Mouse (Mus musculus) stomach, postnatal 0 days (tissue): ENCODE measurements at regions not wholly inside any gene's neighbourhood (a gene's known extent, or its start where the extent isn't known, plus 50 kb on each side); places are given as distances from the start of the nearest gene placed in this dataset.

Experiments used
- CTCF ChIP-seq: IDR thresholded peaks from 2 replicates; pipeline ENCODE4 v1.5.1; 2016; ENCODE audit warnings: antibody characterized with exemption, low read depth, mild to moderate bottlenecking, moderate library complexity
- EP300 ChIP-seq: optimal IDR thresholded peaks from 2 replicates; pipeline ENCODE3; 2016; ENCODE audit warnings: antibody characterized with exemption

GRCm38 (mm10) chr14:106027686-106028085 is 78.3 kb upstream of the Trim52 start:
- no peak for TF ChIP-seq CTCF
- no peak for TF ChIP-seq EP300
